ENCODE assay signal across 13 mouse cellular contexts in genomic region chr8:3354443-3354812, GRCm38 (mm10). TPM values are rescaled to one million over a fixed set of nuclear protein-coding genes. Genes with fewer than 3 reads are reported as not detected.
A peak's percentile ranks its signal among the peaks of the same experiment; 100 is the strongest.
DNase-seq lines count a peak whose midpoint lies in the region; ATAC-seq and TF ChIP-seq lines count a peak whose summit lies in the region.
"Had no signal": no experiment of that assay in that cellular context is flagged by ENCODE, and none has a peak within 500 bp of the region (broad histone marks: within the 10 kb centered on the region; RNA-seq: fewer than 3 reads in every experiment).

No protein-coding gene starts in this region.

- DNase-seq in heart, embryonic 10.5 days (ENCODE audit: low spot score) = no peak
- peak; percentile 41 to 47 for DNase-seq in monocyte, adult 2 months (ENCODE audit: low read depth in 1 of 2, low spot score in 2 of 2)
- peak; percentile 70 for DNase-seq in thymus, postnatal 0 days (ENCODE audit: low spot score)
- no peak for DNase-seq in left cerebral cortex, postnatal 10 days (ENCODE audit: extremely low spot score in 1 of 2, low spot score in 2 of 2)
- no peak for DNase-seq in urinary bladder, postnatal 14 days (ENCODE audit: low spot score)
- DNase-seq in kidney, adult 2 months = no peak
- DNase-seq: cerebellum, adult 18-20 months; right cerebral cortex, postnatal 14 days had no signal

- H3K9me3 ChIP-seq in heart, embryonic 15.5 days (replicated peaks) = no peaks in the 10 kb centered on the region
- no peaks in the 10 kb centered on the region for H3K9me3 ChIP-seq in heart, embryonic 10.5 days
- H3K9me3 ChIP-seq in liver, embryonic 16.5 days (replicated peaks; ENCODE audit: control insufficient read depth, low read length) = no peaks in the 10 kb centered on the region

- 0 out of 2 replicates have a peak, but pooled peaks have one; percentile 27 for ATAC-seq in heart, embryonic 15.5 days (replicated peaks; ENCODE audit: insufficient number of reproducible peaks, insufficient read depth, low FRiP score, low read depth)
- 0 out of 2 replicates have a peak, but pooled peaks have one; percentile 25 for ATAC-seq in liver, embryonic 16.5 days (ENCODE audit: low read depth)

- TF ChIP-seq POLR2A in kidney, adult 2 months (IDR thresholded peaks at IDR 0.05; ENCODE audit: low read depth, low read length) = no peak

- no peaks in the 10 kb centered on the region for H3K27me3 ChIP-seq in heart, embryonic 15.5 days
- H3K27me3 ChIP-seq in heart, embryonic 10.5 days (ENCODE audit: insufficient read depth, poor library complexity, severe bottlenecking) = no peaks in the 10 kb centered on the region
- H3K27me3 ChIP-seq in liver, embryonic 16.5 days (ENCODE audit: control insufficient read depth, insufficient read depth, low read depth, low read length) = no peaks in the 10 kb centered on the region
- H3K27me3 ChIP-seq in kidney, adult 2 months (replicated peaks; ENCODE audit: control insufficient read depth, insufficient read depth, low read length) = no peaks in the 10 kb centered on the region

- 64% methylated on average over 5 of the region's 5 CpGs for WGBS in heart, embryonic 15.5 days
- WGBS in heart, embryonic 10.5 days = 68% methylated on average over 5 of the region's 5 CpGs
- 16% methylated on average over 5 of the region's 5 CpGs for WGBS in liver, embryonic 16.5 days (ENCODE audit: insufficient replicate concordance)
- 85% methylated on average over 5 of the region's 5 CpGs for WGBS in kidney, adult 2 months

- peak overlapping the region; percentile 10; the same call in 1 of the 2 replicates for H3K4me3 ChIP-seq in heart, embryonic 15.5 days
- H3K4me3 ChIP-seq in heart, embryonic 10.5 days = no peak overlapping the region
- H3K4me3 ChIP-seq in liver, embryonic 16.5 days (ENCODE audit: low read depth, low read length) = peak overlapping the region; percentile 41
- H3K4me3 ChIP-seq in kidney, adult 2 months (ENCODE audit: insufficient read depth, low read depth, low read length) = no peak overlapping the region

- H3K36me3 ChIP-seq in heart, embryonic 15.5 days = no peaks in the 10 kb centered on the region
- H3K36me3 ChIP-seq in heart, embryonic 10.5 days = no peaks in the 10 kb centered on the region
- H3K36me3 ChIP-seq in liver, embryonic 16.5 days (ENCODE audit: control insufficient read depth, insufficient read depth) = no peaks in the 10 kb centered on the region
- no peaks in the 10 kb centered on the region for H3K36me3 ChIP-seq in kidney, adult 2 months (ENCODE audit: control insufficient read depth, insufficient read depth, low read length)

- H3K9ac ChIP-seq in heart, embryonic 15.5 days = no peak overlapping the region
- H3K9ac ChIP-seq in liver, embryonic 16.5 days (ENCODE audit: low read depth, low read length) = peak overlapping the region; percentile 28

- H3K4me2 ChIP-seq in heart, embryonic 15.5 days = peak overlapping the region; percentile 13; the same call in 1 of the 2 replicates
- peak overlapping the region; percentile 7 for H3K4me2 ChIP-seq in liver, embryonic 16.5 days (ENCODE audit: low read depth, low read length)

- H3K4me1 ChIP-seq in heart, embryonic 15.5 days (replicated peaks) = no peaks in the 10 kb centered on the region
- no peaks in the 10 kb centered on the region for H3K4me1 ChIP-seq in heart, embryonic 10.5 days
- H3K4me1 ChIP-seq in liver, embryonic 16.5 days (ENCODE audit: control insufficient read depth, low read depth, low read length) = peaks cover 7% of the 10 kb centered on the region
- peaks cover 6% of the 10 kb centered on the region; the same call in 1 of the 2 replicates for H3K4me1 ChIP-seq in kidney, adult 2 months (ENCODE audit: control insufficient read depth, insufficient read depth, low read length)

- no peak for TF ChIP-seq CTCF in kidney, adult 2 months (conservative IDR thresholded peaks at IDR 0.05; ENCODE audit: insufficient read depth, insufficient read length, low read depth, low read length)

- H3K27ac ChIP-seq in heart, embryonic 15.5 days = no peak overlapping the region
- H3K27ac ChIP-seq in heart, embryonic 10.5 days = no peak overlapping the region
- H3K27ac ChIP-seq in liver, embryonic 16.5 days (ENCODE audit: low read length) = peak overlapping the region; percentile 73
- H3K27ac ChIP-seq in kidney, adult 2 months (ENCODE audit: insufficient read depth, low read depth, low read length) = no peak overlapping the region

- intact Hi-C loops in left cerebral cortex, postnatal 10 days (cut with DNase I) = no loop called here

RNA-seq across cellular contexts. Expression of gene A430078G23Rik, which starts 1.2 kb away (rescaled TPM):
- polyA plus RNA-seq in heart, embryonic 15.5 days (2015; fragmentation: Nextera tagmentation; extraction: Ambion mirVana) = 0.10 and 1.1 TPM in 2 replicates
- polyA plus RNA-seq in heart, embryonic 10.5 days (2016; fragmentation: Nextera tagmentation; extraction: Ambion mirVana) = 0.24 TPM in 1 of 2 replicates, not detected in the other
- 0.99 and 1.4 TPM in 2 replicates for polyA plus RNA-seq in liver, embryonic 16.5 days (2015; fragmentation: Nextera tagmentation; extraction: Ambion mirVana)
- 15.1 and 22.3 TPM in 2 replicates for polyA plus RNA-seq in thymus, postnatal 0 days (2015; fragmentation: Nextera tagmentation; extraction: Ambion mirVana)
- total RNA-seq in left cerebral cortex, postnatal 10 days (2021) = not detected
- polyA plus RNA-seq in kidney, adult 2 months (2012; rRNA removed) = 0.12 and 1.1 TPM in 2 replicates
- total RNA-seq: gastrocnemius, adult 8-10 months; left cerebral cortex, postnatal 25 days had no signal
- polyA plus RNA-seq: intestine, embryonic 14.5 days had no signal

RNA-seq across cellular contexts. Expression of gene Arhgef18, which starts 38.4 kb away (rescaled TPM):
- polyA plus RNA-seq in heart, embryonic 15.5 days (2015; fragmentation: Nextera tagmentation; extraction: Ambion mirVana) = 4.1 and 6.0 TPM in 2 replicates
- 7.2 and 8.0 TPM in 2 replicates for polyA plus RNA-seq in heart, embryonic 10.5 days (2016; fragmentation: Nextera tagmentation; extraction: Ambion mirVana)
- polyA plus RNA-seq in liver, embryonic 16.5 days (2015; fragmentation: Nextera tagmentation; extraction: Ambion mirVana) = 2.1 and 2.6 TPM in 2 replicates
- polyA plus RNA-seq in thymus, postnatal 0 days (2015; fragmentation: Nextera tagmentation; extraction: Ambion mirVana) = 7.3 and 9.2 TPM in 2 replicates
- total RNA-seq in left cerebral cortex, postnatal 10 days (2021) = 10 to 100 TPM; 33.3 to 35.6 TPM
- 37.9 and 38.9 TPM in 2 replicates for polyA plus RNA-seq in kidney, adult 2 months (2012; rRNA removed)

Comparison
In these comparisons a context has a peak if more than half of its experiments do, and no peak if none do; other contexts are left out.
1. H3K4me3 ChIP-seq: peak in heart, embryonic 15.5 days (single experiment) and liver, embryonic 16.5 days (single experiment); none in heart, embryonic 10.5 days (single experiment) and kidney, adult 2 months (single experiment).
2. DNase-seq: peak in monocyte, adult 2 months (2 of 2) and thymus, postnatal 0 days (single experiment); none in heart, embryonic 10.5 days (single experiment), left cerebral cortex, postnatal 10 days (0 of 2), urinary bladder, postnatal 14 days (single experiment) and kidney, adult 2 months (single experiment).